Mouse (Mus musculus): ENCODE results near the gene Foxa3. TPM values are rescaled to one million over a fixed set of nuclear protein-coding genes. Genes with fewer than 3 reads are reported as not detected.

Gene Foxa3
- total and polyA plus RNA-seq, 2 experiments from 2014 or later: not detected

DNA sequence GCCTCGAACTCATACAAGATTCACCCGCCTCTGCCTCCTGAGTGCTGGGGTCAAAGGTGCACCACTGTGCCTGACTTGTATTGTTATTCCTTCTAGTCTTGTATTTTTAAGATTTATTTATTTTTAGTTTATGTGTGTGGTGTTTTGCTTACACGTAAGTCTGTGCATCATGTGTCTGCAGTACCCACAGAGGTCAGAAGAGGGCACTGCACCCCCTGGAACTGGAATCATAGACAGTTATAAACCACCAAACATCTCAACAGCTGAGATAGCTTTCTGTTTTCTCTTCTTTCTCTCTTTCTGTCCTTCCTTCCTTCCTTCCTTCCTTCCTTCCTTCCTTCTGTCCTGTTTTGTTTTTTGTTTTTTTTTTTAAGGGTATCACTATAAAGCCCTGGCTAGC is 52.4 kb downstream of the Foxa3 start:
- DNase-seq (ENCODE audit: low spot score) (no peak), ATAC-seq (ENCODE audit: insufficient read depth, low read depth) (no peak)
- Histone ChIP-seq H3K9me3 (replicated peaks; ENCODE audit: control insufficient read depth, low read length) (no peaks in the 10 kb centered on the region), H3K27ac (ENCODE audit: low read depth) (no peak overlapping the region), H3K27me3 (ENCODE audit: control insufficient read depth, insufficient read depth, low read length) (peaks cover 2% of the 10 kb centered on the region; the same call in 1 of the 2 replicates), H3K36me3 (replicated peaks; ENCODE audit: control insufficient read depth, insufficient read depth, low read length) (no peaks in the 10 kb centered on the region), H3K4me3 (ENCODE audit: low read depth, low read length) (no peak overlapping the region), H3K4me1 (ENCODE audit: control insufficient read depth, insufficient read depth) (no peaks in the 10 kb centered on the region), H3K9ac (replicated peaks; ENCODE audit: low read depth, low read length) (no peak overlapping the region), H3K4me2 (ENCODE audit: low read depth, low read length) (no peak overlapping the region)
- TF ChIP-seq EP300 (IDR thresholded peaks at IDR 0.05; ENCODE audit: low read depth) (no peak), CTCF (IDR thresholded peaks at IDR 0.05; ENCODE audit: low read depth) (no peak)
- 92% methylated on average over 3 of the region's 3 CpGs for whole genome bisulfite sequencing

DNA sequence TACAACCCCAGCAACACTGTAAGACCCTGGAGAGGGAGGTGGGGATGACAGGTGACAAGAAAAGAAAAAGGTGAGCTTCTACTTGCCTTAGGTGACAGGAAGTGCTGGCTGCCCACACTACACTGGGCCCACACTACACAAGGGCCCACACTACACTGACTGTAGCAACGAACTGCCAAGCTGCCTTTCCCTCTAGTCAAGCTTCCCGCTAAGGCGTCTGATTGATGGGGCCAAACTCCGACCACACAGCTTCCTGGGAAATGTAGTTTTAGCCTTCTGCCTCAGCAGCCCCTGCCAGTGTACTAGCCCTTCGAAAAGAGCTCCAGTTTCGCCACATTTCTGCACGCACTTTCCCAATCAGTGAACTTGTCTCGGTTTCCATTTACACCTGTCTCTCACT is 55.7 kb downstream of the Foxa3 start:
- DNase-seq (ENCODE audit: low spot score): no peak
- no peak overlapping the region for H3K4me2 ChIP-seq (ENCODE audit: low read depth, low read length)
- ATAC-seq (ENCODE audit: insufficient read depth, low read depth): no peak
- H3K9me3 ChIP-seq (replicated peaks; ENCODE audit: control insufficient read depth, low read length): no peaks in the 10 kb centered on the region
- H3K27ac ChIP-seq (ENCODE audit: low read depth): no peak overlapping the region
- no peaks in the 10 kb centered on the region for H3K36me3 ChIP-seq (replicated peaks; ENCODE audit: control insufficient read depth, insufficient read depth, low read length)
- H3K4me3 ChIP-seq (ENCODE audit: low read depth, low read length): no peak overlapping the region
- TF ChIP-seq CTCF (IDR thresholded peaks at IDR 0.05; ENCODE audit: low read depth) (no peak), EP300 (IDR thresholded peaks at IDR 0.05; ENCODE audit: low read depth) (no peak)
- no peaks in the 10 kb centered on the region for H3K4me1 ChIP-seq (ENCODE audit: control insufficient read depth, insufficient read depth)
- peaks cover 33% of the 10 kb centered on the region for H3K27me3 ChIP-seq (ENCODE audit: control insufficient read depth, insufficient read depth, low read length)
- no peak overlapping the region for H3K9ac ChIP-seq (replicated peaks; ENCODE audit: low read depth, low read length)
- WGBS: 12% methylated on average over 8 of the region's 8 CpGs

DNA sequence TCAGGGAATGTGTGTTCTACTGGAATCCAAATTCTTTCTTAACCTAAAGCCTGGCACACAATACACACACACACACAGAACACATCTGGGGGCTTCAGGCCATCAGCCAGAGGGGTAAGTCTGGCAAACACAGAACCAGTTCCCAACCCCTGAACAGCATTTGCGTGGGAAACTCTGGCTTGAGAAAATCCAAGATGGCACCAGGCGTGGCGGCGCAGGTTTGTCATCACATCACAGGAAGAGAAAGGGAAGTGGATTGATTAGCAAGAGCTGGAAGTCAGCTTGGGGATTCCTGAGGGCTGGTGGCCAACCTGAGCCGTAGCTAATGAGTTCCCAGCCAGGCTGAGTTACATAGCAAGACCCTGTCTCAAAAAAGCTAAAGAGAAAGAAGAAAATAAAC is 58.0 kb downstream of the Foxa3 start:
- peaks cover 56% of the 10 kb centered on the region for H3K27me3 ChIP-seq (ENCODE audit: control insufficient read depth, insufficient read depth, low read length)
- no peak overlapping the region for H3K9ac ChIP-seq (replicated peaks; ENCODE audit: low read depth, low read length)
- no peaks in the 10 kb centered on the region for H3K4me1 ChIP-seq (ENCODE audit: control insufficient read depth, insufficient read depth)
- no peak overlapping the region for H3K4me2 ChIP-seq (ENCODE audit: low read depth, low read length)
- H3K36me3 ChIP-seq (replicated peaks; ENCODE audit: control insufficient read depth, insufficient read depth, low read length): no peaks in the 10 kb centered on the region
- DNase-seq (ENCODE audit: low spot score): no peak
- no peaks in the 10 kb centered on the region for H3K9me3 ChIP-seq (replicated peaks; ENCODE audit: control insufficient read depth, low read length)
- no peak overlapping the region for H3K4me3 ChIP-seq (ENCODE audit: low read depth, low read length)
- TF ChIP-seq EP300 (IDR thresholded peaks at IDR 0.05; ENCODE audit: low read depth): no peak
- TF ChIP-seq CTCF (IDR thresholded peaks at IDR 0.05; ENCODE audit: low read depth): no peak
- no peak overlapping the region for H3K27ac ChIP-seq (ENCODE audit: low read depth)
- WGBS: 69% methylated on average over 5 of the region's 5 CpGs
- ATAC-seq (ENCODE audit: insufficient read depth, low read depth): no peak

DNA sequence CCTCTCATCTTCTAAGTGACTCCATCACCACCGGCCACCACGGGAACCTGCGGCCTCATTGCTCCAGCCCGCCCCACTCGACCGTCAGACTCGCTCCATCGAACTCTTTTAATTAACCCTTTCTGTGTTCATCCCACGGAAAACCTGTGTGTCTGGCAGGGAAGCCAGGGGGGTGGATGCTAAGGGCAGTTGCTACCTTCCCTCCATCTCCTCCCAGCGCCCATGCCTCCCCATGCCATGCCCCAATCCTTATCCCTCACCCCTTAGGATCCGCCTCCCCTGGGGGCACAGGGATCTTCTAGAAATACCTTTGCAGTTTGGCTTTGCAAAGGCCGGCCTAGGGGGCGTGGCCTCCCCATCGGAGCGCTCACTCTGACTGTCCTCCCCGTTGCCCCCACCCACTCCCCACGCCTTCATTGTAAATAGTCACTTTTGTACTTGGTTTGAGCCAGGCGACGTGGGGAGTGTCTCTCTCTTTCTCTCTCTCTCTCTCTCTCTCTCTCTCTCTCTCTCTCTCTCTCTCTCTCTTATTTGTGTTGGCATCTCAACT is 60.0 kb downstream of the Foxa3 start:
- 3% methylated on average over 19 of the region's 19 CpGs for WGBS
- H3K9ac ChIP-seq (replicated peaks; ENCODE audit: low read depth, low read length): no peak overlapping the region
- DNase-seq (ENCODE audit: low spot score) (no peak), ATAC-seq (ENCODE audit: insufficient read depth, low read depth) (no peak)
- no peaks in the 10 kb centered on the region for H3K4me1 ChIP-seq (ENCODE audit: control insufficient read depth, insufficient read depth)
- H3K9me3 ChIP-seq (replicated peaks; ENCODE audit: control insufficient read depth, low read length): no peaks in the 10 kb centered on the region
- TF ChIP-seq EP300 (IDR thresholded peaks at IDR 0.05; ENCODE audit: low read depth) (no peak), CTCF (IDR thresholded peaks at IDR 0.05; ENCODE audit: low read depth) (no peak)
- peaks cover 68% of the 10 kb centered on the region for H3K27me3 ChIP-seq (ENCODE audit: control insufficient read depth, insufficient read depth, low read length)
- no peak overlapping the region for H3K4me3 ChIP-seq (ENCODE audit: low read depth, low read length)
- H3K36me3 ChIP-seq (replicated peaks; ENCODE audit: control insufficient read depth, insufficient read depth, low read length): no peaks in the 10 kb centered on the region
- H3K27ac ChIP-seq (ENCODE audit: low read depth): no peak overlapping the region
- no peak overlapping the region for H3K4me2 ChIP-seq (ENCODE audit: low read depth, low read length)

Other genes with a start within 250 kb of the Foxa3 start
- not detected in 2 replicates for gene Psg19, start 225.0 kb downstream of the Foxa3 start, total RNA-seq (2014; rRNA removed; ENCODE audit: low replicate concordance)
- gene Psg19, start 225.0 kb downstream of the Foxa3 start, polyA plus RNA-seq (2015; fragmentation: Nextera tagmentation; extraction: Ambion mirVana): not detected in 2 replicates
- not detected in 2 replicates for gene Psg17, start 201.9 kb downstream of the Foxa3 start, total RNA-seq (2014; rRNA removed; ENCODE audit: low replicate concordance)
- not detected in 2 replicates for gene Psg17, start 201.9 kb downstream of the Foxa3 start, polyA plus RNA-seq (2015; fragmentation: Nextera tagmentation; extraction: Ambion mirVana)
- 0.34 and 3.0 TPM in 2 replicates for gene Mill2, start 183.6 kb downstream of the Foxa3 start, total RNA-seq (2014; rRNA removed; ENCODE audit: low replicate concordance)
- gene Mill2, start 183.6 kb downstream of the Foxa3 start, polyA plus RNA-seq (2015; fragmentation: Nextera tagmentation; extraction: Ambion mirVana): 0.86 and 1.2 TPM in 2 replicates
- 1.4 TPM in 1 of 2 replicates, not detected in the other for gene Pglyrp1, start 152.2 kb downstream of the Foxa3 start, total RNA-seq (2014; rRNA removed; ENCODE audit: low replicate concordance)
- 1.8 and 6.9 TPM in 2 replicates for gene Pglyrp1, start 152.2 kb downstream of the Foxa3 start, polyA plus RNA-seq (2015; fragmentation: Nextera tagmentation; extraction: Ambion mirVana)
- 26.9 and 30.9 TPM in 2 replicates for gene Ccdc61, start 113.1 kb downstream of the Foxa3 start, total RNA-seq (2014; rRNA removed; ENCODE audit: low replicate concordance)
- 12.7 and 15.5 TPM in 2 replicates for gene Ccdc61, start 113.1 kb downstream of the Foxa3 start, polyA plus RNA-seq (2015; fragmentation: Nextera tagmentation; extraction: Ambion mirVana)
- gene Nova2, start 97.7 kb downstream of the Foxa3 start, total RNA-seq (2014; rRNA removed; ENCODE audit: low replicate concordance): 0.61 and 1.3 TPM in 2 replicates
- gene Nova2, start 97.7 kb downstream of the Foxa3 start, polyA plus RNA-seq (2015; fragmentation: Nextera tagmentation; extraction: Ambion mirVana): 0.37 and 0.41 TPM in 2 replicates
- gene Nanos2, start 36.1 kb downstream of the Foxa3 start, total RNA-seq (2014; rRNA removed; ENCODE audit: low replicate concordance): not detected in 2 replicates
- gene Nanos2, start 36.1 kb downstream of the Foxa3 start, polyA plus RNA-seq (2015; fragmentation: Nextera tagmentation; extraction: Ambion mirVana): not detected in 2 replicates
- 0.08 and 0.34 TPM in 2 replicates for gene Mypop, start 32.3 kb downstream of the Foxa3 start, total RNA-seq (2014; rRNA removed; ENCODE audit: low replicate concordance)
- gene Mypop, start 32.3 kb downstream of the Foxa3 start, polyA plus RNA-seq (2015; fragmentation: Nextera tagmentation; extraction: Ambion mirVana): 0.79 and 1.2 TPM in 2 replicates
- gene Irf2bp1, start 19.5 kb downstream of the Foxa3 start, total RNA-seq (2014; rRNA removed; ENCODE audit: low replicate concordance): 50.0 and 51.3 TPM in 2 replicates
- 7.1 and 7.3 TPM in 2 replicates for gene Irf2bp1, start 19.5 kb downstream of the Foxa3 start, polyA plus RNA-seq (2015; fragmentation: Nextera tagmentation; extraction: Ambion mirVana)
- gene Sympk, start 839 bp upstream of the Foxa3 start, total RNA-seq (2014; rRNA removed; ENCODE audit: low replicate concordance): 68.8 and 72.0 TPM in 2 replicates
- gene Sympk, start 839 bp upstream of the Foxa3 start, polyA plus RNA-seq (2015; fragmentation: Nextera tagmentation; extraction: Ambion mirVana): 14.6 and 16.7 TPM in 2 replicates
- not detected in 2 replicates for gene Rsph6a, start 31.2 kb upstream of the Foxa3 start, total RNA-seq (2014; rRNA removed; ENCODE audit: low replicate concordance)
- gene Rsph6a, start 31.2 kb upstream of the Foxa3 start, polyA plus RNA-seq (2015; fragmentation: Nextera tagmentation; extraction: Ambion mirVana): not detected in 2 replicates
- 71.6 and 76.4 TPM in 2 replicates for gene Dmwd, start 52.7 kb upstream of the Foxa3 start, total RNA-seq (2014; rRNA removed; ENCODE audit: low replicate concordance)
- 10.6 and 10.9 TPM in 2 replicates for gene Dmwd, start 52.7 kb upstream of the Foxa3 start, polyA plus RNA-seq (2015; fragmentation: Nextera tagmentation; extraction: Ambion mirVana)
- gene Dmpk, start 60.3 kb upstream of the Foxa3 start, total RNA-seq (2014; rRNA removed; ENCODE audit: low replicate concordance): 184 and 253 TPM in 2 replicates
- 97.0 and 98.5 TPM in 2 replicates for gene Dmpk, start 60.3 kb upstream of the Foxa3 start, polyA plus RNA-seq (2015; fragmentation: Nextera tagmentation; extraction: Ambion mirVana)
- gene Six5, start 71.1 kb upstream of the Foxa3 start, total RNA-seq (2014; rRNA removed; ENCODE audit: low replicate concordance): 19.0 and 21.0 TPM in 2 replicates
- 3.8 and 4.0 TPM in 2 replicates for gene Six5, start 71.1 kb upstream of the Foxa3 start, polyA plus RNA-seq (2015; fragmentation: Nextera tagmentation; extraction: Ambion mirVana)
- 0.19 and 0.69 TPM in 2 replicates for gene Gm4969, start 94.8 kb upstream of the Foxa3 start, total RNA-seq (2014; rRNA removed; ENCODE audit: low replicate concordance)
- gene Gm4969, start 94.8 kb upstream of the Foxa3 start, polyA plus RNA-seq (2015; fragmentation: Nextera tagmentation; extraction: Ambion mirVana): 0.21 and 0.38 TPM in 2 replicates
- 13.1 and 13.2 TPM in 2 replicates for gene Fbxo46, start 96.3 kb upstream of the Foxa3 start, total RNA-seq (2014; rRNA removed; ENCODE audit: low replicate concordance)
- 4.9 and 6.2 TPM in 2 replicates for gene Fbxo46, start 96.3 kb upstream of the Foxa3 start, polyA plus RNA-seq (2015; fragmentation: Nextera tagmentation; extraction: Ambion mirVana)
- gene Qpctl, start 125.8 kb upstream of the Foxa3 start, total RNA-seq (2014; rRNA removed; ENCODE audit: low replicate concordance): 4.4 and 4.9 TPM in 2 replicates
- 7.3 and 7.9 TPM in 2 replicates for gene Qpctl, start 125.8 kb upstream of the Foxa3 start, polyA plus RNA-seq (2015; fragmentation: Nextera tagmentation; extraction: Ambion mirVana)
- 43.5 and 45.6 TPM in 2 replicates for gene Snrpd2, start 126.2 kb upstream of the Foxa3 start, total RNA-seq (2014; rRNA removed; ENCODE audit: low replicate concordance)
- 84.9 and 89.8 TPM in 2 replicates for gene Snrpd2, start 126.2 kb upstream of the Foxa3 start, polyA plus RNA-seq (2015; fragmentation: Nextera tagmentation; extraction: Ambion mirVana)
- 24.9 and 27.6 TPM in 2 replicates for gene Gipr, start 142.6 kb upstream of the Foxa3 start, total RNA-seq (2014; rRNA removed; ENCODE audit: low replicate concordance)
- gene Gipr, start 142.6 kb upstream of the Foxa3 start, polyA plus RNA-seq (2015; fragmentation: Nextera tagmentation; extraction: Ambion mirVana): 5.4 and 7.0 TPM in 2 replicates
- 34.8 and 58.9 TPM in 2 replicates for gene Eml2, start 152.9 kb upstream of the Foxa3 start, total RNA-seq (2014; rRNA removed; ENCODE audit: low replicate concordance)
- gene Eml2, start 152.9 kb upstream of the Foxa3 start, polyA plus RNA-seq (2015; fragmentation: Nextera tagmentation; extraction: Ambion mirVana): 23.7 and 26.8 TPM in 2 replicates
- gene Gpr4, start 189.0 kb upstream of the Foxa3 start, total RNA-seq (2014; rRNA removed; ENCODE audit: low replicate concordance): 3.5 and 10.6 TPM in 2 replicates
- gene Gpr4, start 189.0 kb upstream of the Foxa3 start, polyA plus RNA-seq (2015; fragmentation: Nextera tagmentation; extraction: Ambion mirVana): 3.6 TPM in 2 replicates
- gene Opa3, start 204.8 kb upstream of the Foxa3 start, total RNA-seq (2014; rRNA removed; ENCODE audit: low replicate concordance): 52.9 and 56.4 TPM in 2 replicates
- 37.6 and 40.5 TPM in 2 replicates for gene Opa3, start 204.8 kb upstream of the Foxa3 start, polyA plus RNA-seq (2015; fragmentation: Nextera tagmentation; extraction: Ambion mirVana)
- gene Vasp, start 248.3 kb upstream of the Foxa3 start, total RNA-seq (2014; rRNA removed; ENCODE audit: low replicate concordance): 115 and 127 TPM in 2 replicates
- 67.7 and 72.2 TPM in 2 replicates for gene Vasp, start 248.3 kb upstream of the Foxa3 start, polyA plus RNA-seq (2015; fragmentation: Nextera tagmentation; extraction: Ambion mirVana)

Measured in heart, postnatal 0 days (tissue).